Mouse (Mus musculus) gastrocnemius, adult 18-20 months (tissue): ENCODE measurements at regions not wholly inside any gene's neighbourhood (a gene's known extent, or its start where the extent isn't known, plus 50 kb on each side); places are given as distances from the start of the nearest gene placed in this dataset.

ENCODE experiments used
- DNase-seq: peaks from one replicate; pipeline ENCODE4 v3.0.0; 2021; ENCODE audit warnings: low spot score

DNA sequence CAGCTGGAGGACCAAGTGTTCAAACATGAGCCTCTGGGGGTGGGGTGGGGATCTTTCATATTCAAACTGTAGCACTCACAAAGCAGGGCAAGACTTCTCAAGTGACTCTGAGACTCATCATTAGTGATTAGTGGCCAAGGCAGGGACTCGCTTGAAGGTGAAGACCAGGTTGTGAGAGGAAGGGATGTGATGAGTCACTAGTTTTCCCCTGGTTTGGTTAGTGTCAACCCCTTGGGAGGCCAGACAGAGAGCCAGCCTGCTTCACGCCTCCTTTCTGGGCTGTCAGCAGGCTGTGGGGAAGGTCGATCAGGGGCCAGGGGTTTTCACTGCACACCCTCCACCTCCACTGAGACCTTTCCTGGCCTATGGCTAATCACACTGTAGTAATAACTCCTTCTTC lies 65.2 kb downstream of the Slc30a10 start:
- no peak for DNase-seq

DNA sequence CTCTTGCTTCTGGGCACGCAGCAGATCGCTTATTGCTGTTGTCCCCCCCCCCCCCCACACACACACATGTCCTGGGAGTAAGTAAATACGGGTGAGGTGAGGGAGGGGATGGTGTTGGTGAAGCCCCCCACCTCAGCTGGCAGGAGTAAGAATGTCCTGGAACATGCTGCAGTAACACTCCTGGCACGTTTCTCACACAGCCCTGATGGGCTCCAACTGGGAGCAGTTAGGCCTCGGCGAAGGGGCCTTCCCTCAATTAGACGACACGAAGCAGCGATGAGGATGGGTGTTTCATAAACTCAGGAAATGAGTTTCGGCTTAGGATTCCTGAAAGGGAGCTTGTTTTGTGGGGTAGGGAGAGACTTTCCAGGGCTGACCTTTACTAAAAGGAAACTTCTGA lies 69.4 kb downstream of the Slc30a10 start:
- DNase-seq, result no peak

DNA sequence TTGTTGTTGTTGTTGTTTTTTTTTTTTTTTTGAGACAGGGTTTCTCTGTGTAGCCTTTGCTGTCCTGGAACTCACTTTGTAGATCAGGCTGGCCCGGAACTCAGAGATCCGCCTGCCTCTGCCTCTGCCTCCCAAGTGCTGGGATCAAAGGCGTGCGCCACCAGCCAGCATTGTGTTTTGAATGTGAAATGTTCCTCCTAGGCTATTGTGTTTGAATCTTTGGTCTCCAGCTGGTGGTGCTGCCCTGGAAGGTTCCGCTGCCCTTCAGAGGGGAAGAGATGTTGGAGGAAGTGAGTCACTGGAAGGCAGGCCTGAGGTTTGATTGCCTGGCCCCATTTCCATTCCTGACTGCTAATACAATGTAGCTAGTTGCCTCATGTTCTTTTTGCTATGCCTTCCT lies 78.8 kb downstream of the Slc30a10 start:
- DNase-seq, result no peak

DNA sequence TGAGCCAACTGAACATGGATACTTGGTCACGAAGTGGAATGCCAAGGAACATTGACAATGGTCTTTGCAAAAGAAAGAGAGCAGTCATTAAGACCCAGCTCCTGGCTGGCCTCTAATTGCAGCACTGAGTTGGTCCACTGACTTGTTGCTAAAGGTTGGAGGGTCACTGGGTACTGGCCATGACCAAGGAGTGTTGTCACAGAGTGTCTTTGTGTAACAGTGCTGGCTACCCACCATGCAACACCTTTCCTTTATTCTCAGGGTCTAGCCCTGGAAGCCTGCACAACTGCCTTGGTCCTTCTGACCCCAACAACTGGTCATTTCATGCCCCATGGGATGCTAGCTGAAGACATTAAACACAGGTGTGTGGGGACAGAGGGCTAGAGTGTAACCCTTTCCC lies 79.5 kb downstream of the Slc30a10 start:
- no peak for DNase-seq

DNA sequence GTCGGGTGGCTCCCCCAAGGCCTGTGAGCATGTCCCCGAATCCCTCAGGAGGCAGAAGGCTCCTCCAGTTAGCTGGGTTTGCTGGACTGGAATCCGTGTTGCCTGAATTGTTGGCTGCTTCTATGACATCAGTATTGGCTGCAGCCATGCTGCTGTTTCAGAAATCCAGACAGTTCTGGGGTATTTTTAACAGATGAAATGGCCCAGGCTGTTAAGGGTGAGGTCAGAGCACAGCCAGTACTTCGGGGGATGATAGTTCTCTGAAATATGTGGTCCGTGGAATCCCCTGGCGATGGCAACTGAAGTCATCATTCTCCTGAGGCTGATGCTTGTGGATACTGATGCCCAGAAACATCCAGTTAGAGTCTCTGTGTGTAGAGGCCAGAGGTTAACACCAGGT lies 80.7 kb downstream of the Slc30a10 start:
- peak; percentile 48 for DNase-seq

DNA sequence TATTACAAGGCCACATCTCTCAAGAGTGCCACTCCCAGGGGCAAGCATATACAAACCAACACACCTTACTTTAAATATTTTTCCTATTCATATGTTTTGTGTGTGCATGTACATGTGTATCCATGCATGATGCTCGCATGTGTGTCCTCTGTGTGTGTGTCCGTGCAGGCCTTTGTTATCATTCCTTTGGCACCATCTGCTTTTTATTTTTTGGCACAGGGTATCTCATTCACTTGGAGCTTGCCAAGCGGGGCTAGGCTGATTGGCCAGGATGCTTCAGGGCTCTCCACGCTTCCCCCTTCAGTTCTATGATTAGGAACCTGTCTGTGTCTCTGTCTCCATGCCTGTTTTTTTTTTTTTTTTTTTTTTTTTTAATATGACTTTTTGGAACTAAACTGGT lies 82.6 kb downstream of the Slc30a10 start:
- DNase-seq, result no peak

DNA sequence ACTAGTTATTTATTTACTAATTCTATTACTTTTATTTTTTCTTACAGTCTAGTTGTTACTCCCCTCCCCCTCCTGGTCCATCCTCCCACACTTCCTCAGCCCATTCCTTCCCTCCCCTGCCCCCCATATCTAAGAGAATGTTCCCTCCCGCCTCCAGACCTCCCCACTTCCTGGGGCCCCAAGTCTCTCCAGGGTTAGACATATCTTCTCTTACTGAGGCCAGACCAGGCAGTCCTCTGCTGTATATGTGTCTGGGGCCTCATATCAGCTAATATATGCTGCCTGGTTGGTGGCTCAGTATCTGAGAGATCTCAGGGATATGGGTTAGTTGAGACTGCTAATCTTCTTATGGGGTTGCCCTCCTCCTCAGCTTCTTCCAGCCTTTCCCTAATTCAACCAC lies 84.8 kb downstream of the Slc30a10 start:
- DNase-seq, result no peak

DNA sequence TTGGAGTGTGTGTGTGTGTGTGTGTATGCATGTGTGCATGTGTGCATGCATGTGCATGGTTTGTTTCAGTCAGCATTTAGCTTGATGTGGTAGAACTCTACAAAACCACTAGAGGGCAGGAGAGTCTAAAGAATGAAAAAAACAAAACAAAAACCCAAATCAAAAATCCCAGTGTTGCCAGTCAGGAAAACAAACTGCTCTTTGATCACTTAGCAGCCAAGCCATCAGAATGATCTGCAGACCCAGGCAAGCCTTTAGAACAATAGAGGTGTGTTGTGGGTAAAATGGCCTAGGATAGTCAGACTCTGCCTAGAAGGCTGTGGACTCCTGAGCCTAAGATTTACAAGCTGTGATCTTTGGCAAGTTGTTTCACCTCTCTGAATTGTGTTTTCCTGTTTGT lies 91.7 kb downstream of the Slc30a10 start:
- DNase-seq, result no peak

DNA sequence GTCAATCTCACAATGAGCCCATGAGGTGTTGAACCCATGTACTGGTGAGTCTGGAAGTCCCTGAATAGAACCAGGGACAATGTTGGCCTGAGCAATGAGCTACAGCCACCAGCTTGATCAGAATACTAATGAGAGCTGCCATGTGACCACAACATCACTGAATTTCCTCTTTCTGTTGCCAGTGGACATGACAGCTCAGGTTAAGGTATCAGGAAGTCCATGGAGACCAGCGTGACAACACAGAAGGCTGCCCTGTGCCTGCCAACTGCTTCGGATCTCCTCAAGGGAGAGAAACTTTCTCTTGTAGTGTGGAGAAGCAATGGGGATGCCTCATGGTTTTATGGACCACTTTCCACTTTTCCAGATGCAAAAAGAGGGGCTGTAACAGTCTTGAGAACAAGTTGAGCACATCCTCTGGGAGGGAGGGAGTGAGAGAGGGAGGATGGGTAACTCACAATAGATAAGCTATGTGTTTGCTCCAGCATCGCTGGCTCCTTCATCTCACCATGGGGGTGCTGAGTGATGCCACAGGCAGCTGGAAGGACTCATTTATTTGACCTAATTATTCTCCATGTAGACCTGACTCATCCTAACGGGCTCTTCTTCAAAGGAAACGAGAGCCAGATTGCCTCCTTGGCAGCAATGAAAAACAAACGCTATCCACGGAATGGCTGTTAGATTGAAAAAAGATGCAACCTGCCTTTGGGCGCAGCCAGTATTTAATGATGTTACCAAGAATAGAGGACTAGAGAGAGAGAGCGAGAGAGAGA lies 118.3 kb downstream of the Slc30a10 start:
- no peak for DNase-seq

DNA sequence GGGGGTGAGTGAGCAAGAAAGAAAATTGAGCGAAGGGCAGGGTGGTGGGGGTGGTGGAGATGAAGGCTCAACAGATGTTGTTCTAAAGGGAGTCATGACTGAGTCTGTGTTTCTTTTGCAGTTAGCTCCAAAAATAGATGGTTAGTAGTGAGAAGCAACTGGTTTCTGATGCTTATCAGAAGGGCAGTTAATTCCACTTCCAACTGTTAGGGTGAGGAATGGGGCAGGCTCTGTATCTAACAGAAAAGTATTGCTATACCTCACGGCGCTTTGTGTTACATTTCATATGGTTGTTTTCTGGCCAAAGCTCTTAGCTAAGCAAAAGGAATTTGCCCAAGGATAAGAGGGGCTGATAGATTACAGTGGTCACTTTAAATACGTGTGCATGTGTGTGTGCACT lies 120.3 kb downstream of the Slc30a10 start:
- no peak for DNase-seq

DNA sequence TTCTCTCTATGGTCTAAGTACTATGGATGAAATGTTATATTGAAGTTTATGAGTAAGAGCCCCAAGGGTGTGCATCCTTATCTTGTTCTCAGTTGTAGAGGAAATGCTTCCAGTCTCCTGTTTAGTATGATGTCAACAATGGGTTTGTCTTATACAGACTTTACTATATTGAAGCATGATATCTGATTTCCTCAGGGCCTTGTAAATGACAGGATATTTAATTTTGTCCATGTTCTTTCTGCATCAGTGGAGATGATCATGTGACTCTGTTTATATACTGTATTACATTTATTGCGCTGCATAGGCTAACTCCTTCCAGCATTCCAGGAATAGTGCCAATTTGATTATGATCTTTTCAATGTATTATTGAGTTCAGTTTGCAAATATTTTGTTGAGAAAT lies 125.2 kb downstream of the Slc30a10 start:
- DNase-seq, result no peak

DNA sequence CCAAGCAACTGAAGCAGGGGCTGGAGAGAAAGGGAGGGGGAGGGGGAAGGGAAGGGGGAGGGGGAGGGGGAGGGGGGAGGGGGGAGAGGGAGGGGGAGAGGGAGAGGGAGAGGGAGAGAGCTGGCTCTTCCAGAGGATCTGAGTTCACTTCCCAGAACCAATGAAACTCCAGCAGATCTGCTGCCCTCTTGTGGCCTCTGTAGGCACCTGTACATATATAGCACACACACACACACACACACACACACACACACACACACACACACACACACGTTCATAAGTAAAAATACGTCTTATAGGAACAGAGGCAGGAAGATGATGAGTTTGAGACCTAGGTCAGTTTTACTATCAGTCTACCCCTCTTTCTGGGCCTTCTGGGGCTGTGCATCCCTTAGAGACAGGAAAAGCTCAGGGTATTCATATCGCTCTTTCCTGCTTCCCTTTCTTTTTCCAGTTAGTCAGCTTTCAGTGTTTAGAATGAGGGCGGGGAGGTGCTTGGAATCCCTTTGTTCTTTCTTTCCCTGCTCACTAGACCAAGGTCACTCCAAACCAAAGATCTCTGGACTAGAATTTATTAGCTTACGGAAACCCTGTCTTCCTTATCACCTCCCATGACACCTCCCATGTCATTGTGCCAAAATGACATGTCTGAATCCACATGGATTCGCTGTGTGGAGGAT lies 130.7 kb downstream of the Slc30a10 start:
- DNase-seq, result no peak

DNA sequence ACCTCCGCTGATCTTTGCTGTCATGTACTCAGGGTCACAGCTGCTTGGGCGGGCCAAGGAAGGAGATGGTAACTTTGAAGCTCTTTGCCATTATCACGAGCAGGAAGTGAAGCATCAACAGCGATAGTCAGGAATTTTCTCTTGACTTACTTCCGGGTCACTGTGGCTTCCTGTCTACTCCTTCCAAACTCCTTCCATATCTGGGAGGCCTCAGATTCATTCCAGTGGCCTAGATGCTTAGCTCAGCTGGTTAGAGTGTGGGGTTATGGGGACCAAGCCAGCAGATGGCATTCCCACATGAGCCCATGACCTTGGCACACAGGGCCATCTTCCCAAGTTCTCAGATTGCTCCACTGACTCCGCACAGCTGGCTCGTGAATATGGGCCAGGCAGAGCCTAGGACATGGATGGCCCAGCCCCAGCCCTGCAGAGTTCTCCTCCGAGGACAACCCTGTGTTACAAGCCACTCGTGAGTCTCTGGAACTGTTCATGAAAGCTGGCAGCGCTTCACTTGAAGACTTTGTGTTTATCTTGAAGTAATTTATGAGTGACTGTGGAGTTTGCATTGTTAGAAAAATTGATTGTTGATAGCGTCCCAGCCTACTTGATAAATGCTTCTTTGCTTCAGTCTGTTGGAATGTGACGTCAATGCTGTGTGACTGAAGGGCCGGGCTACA lies 133.2 kb downstream of the Slc30a10 start:
- peak; percentile 52 for DNase-seq

DNA sequence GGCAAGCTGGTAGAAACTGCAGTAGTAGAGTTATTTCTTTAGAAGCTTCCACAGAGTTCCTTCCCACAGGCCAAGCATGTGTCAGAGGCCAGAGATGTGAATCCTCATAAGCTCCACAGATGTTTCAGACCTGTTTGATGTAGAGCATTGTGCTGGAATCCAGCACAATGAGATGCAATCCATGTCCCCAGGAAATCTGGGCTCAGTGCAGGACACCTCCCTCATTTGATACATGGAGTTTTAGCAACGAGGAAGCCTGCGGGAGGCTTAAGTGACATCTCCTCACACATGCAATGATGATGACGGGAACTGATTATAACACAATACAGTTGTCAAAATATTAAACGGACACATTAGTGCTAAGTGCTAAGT lies 133.7 kb downstream of the Slc30a10 start:
- DNase-seq, result no peak

DNA sequence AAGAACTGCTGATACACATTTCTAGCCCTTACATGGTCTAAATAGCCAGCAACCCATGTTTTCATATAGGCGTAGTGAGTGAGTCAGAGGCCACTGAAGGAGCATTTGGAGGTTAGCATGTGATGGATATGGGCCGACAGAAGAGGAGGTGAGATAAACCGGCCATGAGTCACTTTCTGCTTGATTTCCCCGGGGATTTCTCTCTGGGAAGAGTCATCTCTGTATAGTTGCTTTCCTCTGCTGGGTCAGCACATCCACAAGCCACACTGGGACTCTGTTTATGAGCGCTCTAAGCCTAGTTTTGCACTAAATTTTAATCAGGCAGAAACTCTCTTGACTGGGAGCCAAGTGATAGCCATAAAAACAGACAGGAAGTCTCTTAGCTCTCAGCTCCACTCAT lies 142.2 kb downstream of the Slc30a10 start:
- no peak for DNase-seq

DNA sequence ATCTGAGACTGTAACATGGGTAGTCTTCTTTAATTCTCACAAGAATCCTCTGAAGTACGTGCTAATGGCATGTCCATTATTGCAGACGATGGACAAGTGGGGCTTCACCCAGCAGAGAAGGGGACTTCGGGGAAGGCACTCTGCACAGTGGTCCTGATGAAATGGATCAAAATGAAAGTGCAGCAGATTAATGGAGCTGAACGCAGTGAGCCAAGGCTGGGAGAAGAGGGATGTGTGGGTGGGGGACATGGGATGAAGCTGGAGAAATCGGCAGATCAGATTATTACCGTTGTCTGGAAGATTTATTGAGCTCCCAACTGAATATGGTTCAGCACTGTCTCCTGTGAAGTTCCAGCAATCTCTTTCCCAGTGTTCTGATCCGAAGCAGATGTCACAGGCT lies 143.9 kb downstream of the Slc30a10 start:
- no peak for DNase-seq

DNA sequence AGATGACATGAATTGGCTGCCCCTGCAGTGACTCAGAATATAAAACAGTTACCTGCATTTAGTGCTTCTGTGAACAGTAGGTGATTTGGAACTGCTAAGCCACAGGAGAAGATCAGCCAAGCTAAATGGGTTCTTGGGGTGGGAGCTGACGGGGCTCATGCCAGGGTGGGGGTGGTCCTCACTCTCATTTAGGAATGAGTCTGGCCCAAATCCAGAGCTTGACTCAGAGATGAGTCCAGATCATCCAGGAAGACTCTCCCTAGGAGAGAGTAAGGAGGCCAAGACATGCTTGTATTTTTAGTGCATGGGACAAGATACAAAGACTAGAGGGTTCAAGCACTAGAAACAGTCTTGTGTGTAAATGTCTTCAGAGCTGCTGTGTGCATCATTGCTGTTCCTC lies 146.5 kb downstream of the Slc30a10 start:
- DNase-seq, result no peak

DNA sequence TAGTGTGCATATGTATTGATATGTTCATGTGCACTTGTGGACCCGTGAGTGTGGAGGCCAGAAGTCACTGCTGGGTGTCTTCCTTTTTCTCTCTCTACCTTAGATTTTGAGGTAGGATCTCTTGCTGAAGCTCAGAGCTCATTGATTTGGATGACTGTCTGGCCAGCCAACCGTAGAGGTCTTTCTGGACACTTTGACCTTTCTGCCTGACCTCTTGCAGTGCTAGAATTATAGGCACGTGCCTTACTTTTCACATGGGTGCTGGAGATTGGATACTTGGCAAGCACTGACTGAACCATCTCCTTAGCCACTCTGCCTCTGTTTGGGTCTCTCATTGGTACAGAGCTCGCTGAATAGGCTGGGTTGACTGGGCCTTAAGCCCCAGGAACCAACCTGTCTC lies 151.3 kb downstream of the Slc30a10 start:
- no peak for DNase-seq

DNA sequence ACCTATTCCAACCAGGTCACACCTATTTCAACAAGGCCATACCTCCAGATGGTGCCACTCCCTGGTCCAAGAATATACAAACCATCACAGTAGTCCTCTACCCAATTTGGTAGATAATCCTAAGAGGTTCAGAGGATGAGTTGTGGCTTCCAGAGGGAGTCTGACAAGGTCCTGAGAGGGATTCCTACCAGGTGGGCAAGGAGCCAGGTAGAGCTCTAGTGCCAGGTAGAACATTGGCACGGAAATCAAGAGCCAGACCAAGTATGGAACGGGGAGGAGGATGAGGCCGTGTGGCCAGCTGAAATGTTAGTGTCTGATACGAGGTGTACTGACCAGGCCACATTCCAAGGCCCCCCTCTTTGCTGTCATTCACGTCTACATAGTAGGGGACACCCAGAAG lies 153.0 kb downstream of the Slc30a10 start:
- DNase-seq, result no peak

DNA sequence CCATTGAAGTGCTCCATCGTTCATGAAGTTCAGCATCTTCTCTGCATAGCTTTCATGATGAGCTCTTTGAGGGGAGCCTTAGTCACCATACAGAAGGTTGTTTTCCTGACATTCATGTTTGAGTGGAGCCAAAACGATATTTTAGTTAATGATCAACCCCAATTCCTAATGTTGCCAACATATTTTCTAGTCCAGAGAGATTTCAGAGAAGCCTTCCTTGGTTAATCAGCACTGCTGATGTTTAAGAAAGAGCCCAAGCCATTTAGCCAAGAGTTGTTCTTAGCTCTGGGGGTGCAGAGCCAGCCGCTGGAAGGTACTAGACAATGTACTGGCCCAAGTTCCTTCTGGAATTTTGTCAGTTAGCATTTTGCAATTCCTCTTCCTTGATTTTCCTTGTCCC lies 153.8 kb downstream of the Slc30a10 start:
- no peak for DNase-seq

DNA sequence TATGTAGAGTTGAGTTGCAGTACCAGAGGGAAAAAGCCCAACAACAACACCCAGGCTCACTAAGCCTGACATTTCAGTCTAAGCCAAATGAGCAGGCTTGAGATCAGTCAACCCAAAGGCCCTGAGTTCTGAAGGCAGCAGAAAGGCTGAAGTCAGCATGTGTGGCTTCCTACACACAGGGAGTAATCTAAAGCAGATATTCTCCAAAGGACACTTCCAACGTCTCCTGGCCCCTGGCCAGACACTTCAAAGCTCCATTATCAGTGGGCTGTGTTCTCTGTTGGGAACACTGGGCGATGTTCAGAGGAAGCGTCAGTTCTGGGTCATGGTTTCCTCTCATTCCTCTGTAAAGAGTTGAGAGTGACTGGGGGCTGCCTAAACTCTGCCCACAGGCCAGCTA lies 155.9 kb downstream of the Slc30a10 start:
- DNase-seq, result no peak

DNA sequence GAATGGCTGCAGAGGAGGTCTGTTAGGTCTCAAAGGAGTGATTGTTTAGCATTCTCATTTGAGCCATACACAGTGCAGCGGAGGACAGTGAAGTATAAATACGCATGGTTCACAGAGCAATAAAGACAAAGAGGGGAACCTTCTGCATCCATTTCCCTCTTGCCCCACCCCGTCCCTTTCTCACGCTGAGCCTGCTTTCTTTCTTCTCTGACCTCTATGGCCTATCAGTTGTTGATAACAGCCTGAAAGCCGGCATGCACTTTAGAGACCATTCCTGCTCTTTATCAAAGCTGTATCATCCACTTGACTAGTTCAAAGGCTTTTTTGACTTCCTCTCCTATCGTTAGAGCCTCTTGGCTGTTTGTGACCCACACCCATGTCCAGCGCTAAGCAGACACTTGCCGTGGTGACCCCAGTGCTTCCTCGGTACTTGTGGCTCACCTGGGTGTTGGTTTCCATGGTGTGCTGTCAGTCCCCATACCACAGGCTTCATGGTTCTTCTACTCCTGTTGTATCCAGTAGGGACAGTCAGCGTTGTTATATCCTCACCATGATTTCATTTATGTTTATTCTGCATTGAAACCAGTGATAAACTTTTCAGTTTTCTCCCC lies 161.3 kb downstream of the Slc30a10 start:
- DNase-seq, result no peak

DNA sequence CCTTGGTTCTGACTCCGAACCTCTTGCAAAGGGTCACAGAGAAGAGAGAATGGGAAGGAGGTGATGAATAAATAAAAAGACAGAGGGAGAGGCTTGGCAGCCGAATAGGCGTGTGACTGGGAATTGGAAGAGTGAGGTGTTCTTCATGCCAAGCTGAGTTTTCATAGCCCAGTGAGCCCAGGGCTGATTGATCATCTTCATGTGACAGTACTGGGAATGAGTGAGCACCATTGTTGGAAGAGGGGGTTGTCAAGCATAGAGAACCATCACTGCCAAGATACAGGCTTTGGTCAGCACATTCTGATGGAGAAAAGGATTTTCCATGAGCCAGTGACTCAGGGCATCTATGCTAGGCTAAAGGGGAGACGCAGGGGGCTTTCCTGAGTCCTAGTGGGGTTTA lies 163.0 kb downstream of the Slc30a10 start:
- no peak for DNase-seq
